Mouse (Mus musculus) intestine, embryonic 15.5 days (tissue): ENCODE results near the gene Ranbp1. TPM values are rescaled to one million over a fixed set of nuclear protein-coding genes. Genes with fewer than 3 reads are reported as not detected.
A peak's percentile ranks its signal among the peaks of the same experiment; 100 is the strongest.

Experiments
- ATAC-seq: fragments of 200-750 bp; cut with Nextera tagmentation; 2 replicates; pipeline ENCODE4 v1.8.0; 2017; ENCODE audit warnings: moderate TSS enrichment, moderate library complexity
- H3K27ac ChIP-seq: fragments of 300-500 bp; sonication (generic); 2 replicates; pipeline ENCODE4 v1.5.1; 2015; ENCODE audit warnings: mild to moderate bottlenecking, inconsistent platforms
- H3K27me3 ChIP-seq: fragments of 300-500 bp; sonication (generic); replicated peaks from 2 replicates; pipeline ENCODE4 v1.6.1; 2015; ENCODE audit warnings: inconsistent platforms
- H3K36me3 ChIP-seq: fragments of 300-500 bp; sonication (generic); 2 replicates; pipeline ENCODE4 v1.6.1; 2015; ENCODE audit warnings: inconsistent platforms
- H3K4me1 ChIP-seq: fragments of 300-500 bp; sonication (generic); replicated peaks from 2 replicates; pipeline ENCODE4 v1.6.1; 2015; ENCODE audit warnings: inconsistent platforms
- H3K4me2 ChIP-seq: fragments of 300-500 bp; sonication (generic); replicated peaks from 2 replicates; pipeline ENCODE4 v1.6.1; 2015; ENCODE audit warnings: mild to moderate bottlenecking, inconsistent platforms
- H3K4me3 ChIP-seq: fragments of 300-500 bp; sonication (generic); replicated peaks from 2 replicates; pipeline ENCODE4 v1.5.1; 2015; ENCODE audit warnings: inconsistent platforms
- H3K9ac ChIP-seq: fragments of 300-500 bp; sonication (generic); 2 replicates; pipeline ENCODE4 v1.6.1; 2015; ENCODE audit warnings: inconsistent platforms
- H3K9me3 ChIP-seq: fragments of 300-500 bp; sonication (generic); 2 replicates; pipeline ENCODE4 v1.6.1; 2016; ENCODE audit warnings: inconsistent platforms
- WGBS: fragments of 180-500 bp; shearing (Covaris S2); methylation state at CpG from one replicate; pipeline ENCODE4 v1.1.7; 2015; 5-methylcytosine and 5-hydroxymethylcytosine counted together
- polyA plus RNA-seq: library from polyadenylated mRNA; unstranded; fragments of >200 nt; fragmentation: Nextera tagmentation; extraction: Ambion mirVana; gene quantifications from 2 replicates; pipeline ENCODE4 v1.2.1, GENCODE M21; 2015

Ranbp1 gene
- polyA plus RNA-seq, 1 experiment from 2014 or later, result 668 TPM

DNA sequence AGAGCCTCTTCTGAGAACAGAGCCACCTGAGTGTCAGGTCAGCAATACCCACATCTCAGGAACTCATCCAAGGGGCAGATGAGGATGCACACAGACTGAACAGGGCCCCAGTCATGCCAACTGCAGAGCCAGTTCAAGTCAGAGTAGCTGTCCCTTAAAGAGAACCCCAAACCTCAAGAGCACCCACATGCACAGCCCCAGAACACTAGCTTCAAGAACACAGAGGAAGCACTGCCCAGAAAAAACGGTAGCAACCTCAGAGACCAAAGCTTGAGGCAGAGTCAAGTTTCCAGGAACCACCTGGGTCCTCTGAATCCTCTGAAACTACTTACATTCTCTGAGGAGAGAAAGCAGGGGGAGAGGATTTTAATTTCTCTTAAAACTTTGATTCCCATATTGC, 15.1 kb downstream of the Ranbp1 start:
- H3K27ac ChIP-seq, result no peak overlapping the region
- 35% methylated on average over 1 of the region's 1 CpGs for WGBS
- H3K9ac ChIP-seq, result no peak overlapping the region
- H3K4me1 ChIP-seq, result peaks cover 35% of the 10 kb centered on the region
- no peaks in the 10 kb centered on the region for H3K36me3 ChIP-seq
- no peak overlapping the region for H3K4me2 ChIP-seq
- no peaks in the 10 kb centered on the region for H3K9me3 ChIP-seq
- H3K27me3 ChIP-seq, result no peaks in the 10 kb centered on the region
- 0 out of 2 replicates have a peak overlapping the region, but pooled peaks have one; percentile 94 for H3K4me3 ChIP-seq
- ATAC-seq, result no peak

GRCm38 (mm10) chr16:18231451-18231850, 17.1 kb downstream of the Ranbp1 start:
- no peak overlapping the region for H3K27ac ChIP-seq
- H3K4me3 ChIP-seq, result no peak overlapping the region
- 83% methylated on average over 4 of the region's 4 CpGs for WGBS
- ATAC-seq, result no peak
- peaks cover 35% of the 10 kb centered on the region for H3K4me1 ChIP-seq
- no peaks in the 10 kb centered on the region for H3K27me3 ChIP-seq
- peaks cover 6% of the 10 kb centered on the region for H3K36me3 ChIP-seq
- H3K9ac ChIP-seq, result no peak overlapping the region; the same call in 1 of the 2 replicates
- no peak overlapping the region for H3K4me2 ChIP-seq
- H3K9me3 ChIP-seq, result no peaks in the 10 kb centered on the region

- no peak overlapping the region for H3K4me2 ChIP-seq
- WGBS, result 81% methylated on average over 3 of the region's 3 CpGs
- H3K9me3 ChIP-seq, result no peaks in the 10 kb centered on the region
- peaks cover 32% of the 10 kb centered on the region for H3K4me1 ChIP-seq
- ATAC-seq, result no peak
- no peak overlapping the region for H3K9ac ChIP-seq
- H3K36me3 ChIP-seq, result peaks cover 11% of the 10 kb centered on the region
- no peak overlapping the region for H3K4me3 ChIP-seq
- H3K27ac ChIP-seq, result no peak overlapping the region
- no peaks in the 10 kb centered on the region for H3K27me3 ChIP-seq
Measured at GRCm38 (mm10) chr16:18231047-18231446, 17.5 kb downstream of the Ranbp1 start.

- H3K27ac ChIP-seq, result no peak overlapping the region
- H3K9ac ChIP-seq, result no peak overlapping the region
- peaks cover 11% of the 10 kb centered on the region for H3K36me3 ChIP-seq
- no peak for ATAC-seq
- H3K4me1 ChIP-seq, result peaks cover 28% of the 10 kb centered on the region
- H3K4me3 ChIP-seq, result no peak overlapping the region
- H3K9me3 ChIP-seq, result no peaks in the 10 kb centered on the region
- 84% methylated on average over 6 of the region's 6 CpGs for WGBS
- no peaks in the 10 kb centered on the region for H3K27me3 ChIP-seq
- H3K4me2 ChIP-seq, result no peak overlapping the region
Measured at GRCm38 (mm10) chr16:18230617-18231016, 17.9 kb downstream of the Ranbp1 start.

DNA sequence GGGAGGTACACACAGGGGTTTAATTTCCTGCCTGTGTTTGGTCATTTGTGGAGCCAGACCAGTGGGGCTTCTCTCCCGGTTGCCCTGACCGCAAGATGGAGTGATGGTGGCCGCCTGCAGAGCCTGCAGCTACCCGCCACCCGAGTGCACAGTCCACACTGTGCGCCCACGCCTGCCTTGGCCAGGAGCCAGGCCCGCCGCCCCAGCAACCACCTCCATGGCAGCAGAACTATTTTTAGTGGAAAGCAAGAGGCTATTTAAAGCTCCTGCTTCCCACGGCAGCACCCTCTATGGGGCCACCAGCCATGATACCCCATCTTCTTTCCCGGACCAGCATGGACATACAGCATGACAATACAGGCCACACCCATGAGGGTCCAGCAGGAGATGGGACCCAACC, 18.9 kb downstream of the Ranbp1 start:
- peaks cover 17% of the 10 kb centered on the region for H3K36me3 ChIP-seq
- peaks cover 27% of the 10 kb centered on the region for H3K4me1 ChIP-seq
- H3K4me2 ChIP-seq, result peak overlapping the region; percentile 1; the same call in 1 of the 2 replicates
- 0 out of 2 replicates have a peak, but pooled peaks have one; percentile 13 for ATAC-seq
- no peak overlapping the region for H3K27ac ChIP-seq
- 58% methylated on average over 11 of the region's 11 CpGs for WGBS
- no peaks in the 10 kb centered on the region for H3K9me3 ChIP-seq
- H3K27me3 ChIP-seq, result no peaks in the 10 kb centered on the region
- H3K9ac ChIP-seq, result no peak overlapping the region
- no peak overlapping the region for H3K4me3 ChIP-seq

- no peak overlapping the region for H3K4me3 ChIP-seq
- no peak overlapping the region for H3K4me2 ChIP-seq
- ATAC-seq, result no peak
- no peaks in the 10 kb centered on the region for H3K9me3 ChIP-seq
- peaks cover 22% of the 10 kb centered on the region for H3K4me1 ChIP-seq
- H3K36me3 ChIP-seq, result peaks cover 23% of the 10 kb centered on the region
- 95% methylated on average over 4 of the region's 4 CpGs for WGBS
- no peaks in the 10 kb centered on the region for H3K27me3 ChIP-seq
- no peak overlapping the region for H3K27ac ChIP-seq
- H3K9ac ChIP-seq, result no peak overlapping the region
Measured at GRCm38 (mm10) chr16:18228856-18229255, 19.7 kb downstream of the Ranbp1 start.

DNA sequence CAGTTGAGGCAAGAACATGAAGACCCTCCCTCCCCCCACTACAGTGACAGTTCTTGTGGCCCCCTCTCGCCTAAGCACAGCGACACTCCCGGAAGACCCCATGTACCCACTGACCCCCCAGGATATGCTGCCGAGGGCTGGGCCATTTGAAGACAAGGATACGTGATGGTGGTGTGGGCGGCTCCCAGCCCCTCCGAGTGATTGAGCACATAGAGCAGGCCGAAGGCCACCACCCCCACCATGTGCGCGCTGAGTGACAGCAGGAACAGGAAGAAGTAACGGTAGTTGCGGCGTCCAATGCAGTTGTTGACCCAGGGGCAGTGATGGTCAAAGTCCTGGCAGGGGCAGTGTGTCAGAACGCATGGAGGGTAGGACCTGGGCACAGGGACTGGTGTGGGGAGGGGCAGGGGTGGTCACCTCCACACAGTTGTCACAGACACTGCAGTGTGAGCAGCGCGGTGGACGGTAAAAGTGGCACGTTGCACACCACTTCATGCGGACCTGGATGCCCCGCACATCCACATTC, 20.6 kb downstream of the Ranbp1 start:
- H3K27me3 ChIP-seq, result no peaks in the 10 kb centered on the region

DNA sequence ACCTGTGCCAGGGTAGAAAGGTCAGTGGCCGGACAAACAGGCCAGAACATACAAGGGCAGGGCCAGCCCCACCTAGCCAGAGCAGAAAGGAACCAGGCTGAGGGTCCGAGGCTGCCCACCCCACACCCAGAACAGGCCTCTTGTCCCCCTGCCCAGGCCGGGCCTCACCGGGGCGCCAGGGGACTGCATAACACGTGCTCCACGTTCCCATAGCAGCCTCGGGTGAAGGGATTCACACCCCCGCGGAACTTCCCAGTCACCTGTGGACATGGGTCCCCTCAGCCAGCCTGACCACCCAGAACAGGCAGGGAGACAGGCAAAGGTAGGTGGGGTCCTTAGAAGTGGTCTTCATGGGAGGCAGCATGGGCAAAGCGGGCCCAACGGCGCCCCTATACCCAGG, 21.3 kb downstream of the Ranbp1 start:
- Histone ChIP-seq H3K4me2 (no peak overlapping the region), H3K4me3 (no peak overlapping the region), H3K36me3 (peaks cover 34% of the 10 kb centered on the region), H3K27me3 (no peaks in the 10 kb centered on the region), H3K27ac (no peak overlapping the region), H3K9ac (no peak overlapping the region), H3K4me1 (peaks cover 16% of the 10 kb centered on the region), H3K9me3 (no peaks in the 10 kb centered on the region)
- 90% methylated on average over 13 of the region's 13 CpGs for WGBS
- ATAC-seq, result no peak

More for the DNA sequence above, 20.6 kb downstream of the Ranbp1 start:
- H3K4me3 ChIP-seq, result no peak overlapping the region
- 93% methylated on average over 20 of the region's 20 CpGs for WGBS
- peaks cover 31% of the 10 kb centered on the region for H3K36me3 ChIP-seq
- H3K4me2 ChIP-seq, result no peak overlapping the region
- H3K27ac ChIP-seq, result no peak overlapping the region
- no peak overlapping the region for H3K9ac ChIP-seq
- H3K4me1 ChIP-seq, result peaks cover 16% of the 10 kb centered on the region
- no peaks in the 10 kb centered on the region for H3K9me3 ChIP-seq
- ATAC-seq, result no peak

DNA sequence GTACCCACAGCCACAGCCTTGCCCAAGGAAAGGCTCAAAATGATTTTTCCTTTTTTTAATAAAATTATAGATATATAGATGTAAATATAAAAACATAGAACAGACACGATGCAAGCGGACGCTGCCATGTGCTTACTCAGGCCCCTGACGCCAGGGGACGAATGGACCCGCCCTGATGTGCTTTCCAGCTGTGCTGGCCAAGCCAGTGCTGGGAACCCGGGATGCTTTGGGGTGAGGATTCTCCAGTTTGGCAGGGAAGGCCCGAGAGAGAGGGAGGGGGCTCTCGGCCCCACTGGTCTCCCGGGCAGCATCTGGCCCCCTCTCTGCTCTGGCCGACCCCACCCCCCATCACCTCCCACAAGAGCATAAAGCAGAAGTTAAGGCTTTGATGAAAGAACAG, 26.3 kb downstream of the Ranbp1 start:
- Histone ChIP-seq H3K27ac (no peak overlapping the region), H3K9me3 (no peaks in the 10 kb centered on the region), H3K27me3 (no peaks in the 10 kb centered on the region), H3K36me3 (peaks cover 29% of the 10 kb centered on the region), H3K4me3 (no peak overlapping the region), H3K4me2 (no peak overlapping the region), H3K9ac (no peak overlapping the region), H3K4me1 (peaks cover 11% of the 10 kb centered on the region)
- no peak for ATAC-seq
- WGBS, result 88% methylated on average over 11 of the region's 11 CpGs

- H3K9me3 ChIP-seq, result no peaks in the 10 kb centered on the region
- 73% methylated on average over 11 of the region's 11 CpGs for WGBS
- H3K27me3 ChIP-seq, result no peaks in the 10 kb centered on the region
- no peak overlapping the region for H3K4me2 ChIP-seq
- H3K36me3 ChIP-seq, result peaks cover 29% of the 10 kb centered on the region
- ATAC-seq, result no peak
- no peak overlapping the region for H3K4me3 ChIP-seq
- peaks cover 11% of the 10 kb centered on the region for H3K4me1 ChIP-seq
- H3K9ac ChIP-seq, result no peak overlapping the region
- no peak overlapping the region for H3K27ac ChIP-seq
Measured at GRCm38 (mm10) chr16:18221543-18221898, 27.0 kb downstream of the Ranbp1 start.

DNA sequence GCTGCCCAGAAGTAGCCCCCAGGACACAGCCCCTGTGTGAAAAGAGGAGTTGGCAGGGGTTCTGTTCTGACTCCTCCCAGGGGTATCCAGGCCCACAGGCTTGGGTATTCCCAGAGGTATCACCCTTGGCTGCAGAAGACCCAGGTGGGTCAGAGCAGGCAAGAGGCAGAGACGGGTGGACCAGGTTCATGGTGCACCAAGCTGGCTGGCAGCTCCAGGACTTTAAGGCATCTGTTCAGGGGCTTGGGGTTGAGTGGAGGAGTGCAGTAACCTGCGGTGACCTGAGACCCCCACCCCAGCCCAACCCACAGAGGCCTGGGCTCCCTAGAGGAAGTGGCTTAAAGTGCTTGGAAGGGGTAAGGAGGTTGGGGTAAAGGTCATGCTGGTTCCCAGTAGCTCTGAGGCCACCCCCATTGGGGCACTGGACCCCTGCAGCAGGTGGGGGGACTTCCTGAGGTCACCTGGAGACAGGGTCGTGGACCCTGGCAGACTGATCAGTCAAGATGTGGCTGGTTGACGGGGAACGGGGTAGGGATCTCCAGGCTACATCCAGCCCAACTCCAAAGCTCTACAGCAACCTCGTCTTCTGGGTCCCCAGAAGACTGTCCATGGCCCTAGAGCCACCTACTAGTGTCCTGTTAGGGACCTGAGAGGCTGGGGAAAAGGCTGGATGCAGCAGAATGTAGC, 27.5 kb downstream of the Ranbp1 start:
- no peaks in the 10 kb centered on the region for H3K27me3 ChIP-seq
- H3K4me1 ChIP-seq, result peaks cover 11% of the 10 kb centered on the region
- H3K9me3 ChIP-seq, result no peaks in the 10 kb centered on the region
- H3K27ac ChIP-seq, result no peak overlapping the region
- H3K4me3 ChIP-seq, result no peak overlapping the region
- no peak for ATAC-seq
- no peak overlapping the region for H3K4me2 ChIP-seq
- WGBS, result 86% methylated on average over 6 of the region's 6 CpGs
- H3K36me3 ChIP-seq, result peaks cover 23% of the 10 kb centered on the region
- H3K9ac ChIP-seq, result no peak overlapping the region

DNA sequence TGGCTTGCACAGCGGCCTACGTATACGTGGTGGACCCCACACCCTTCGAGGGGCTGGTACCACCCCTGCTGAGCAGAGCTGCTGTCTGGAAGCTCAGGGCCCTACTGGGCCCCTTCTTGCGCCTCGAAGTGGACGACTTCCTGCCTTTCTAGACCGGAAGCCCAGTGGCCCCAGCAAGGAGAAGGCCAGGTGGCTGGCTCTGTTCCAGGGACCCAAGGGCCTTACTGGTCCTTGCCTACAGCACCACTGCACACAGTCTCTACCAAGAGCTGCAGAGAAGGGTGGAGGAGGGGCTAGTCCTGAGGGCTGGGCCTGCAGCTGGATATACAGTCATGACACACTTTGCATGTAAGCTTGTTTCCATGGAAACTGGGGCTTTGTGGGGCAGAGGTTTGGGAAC, 28.5 kb downstream of the Ranbp1 start:
- Histone ChIP-seq H3K27me3 (no peaks in the 10 kb centered on the region), H3K9ac (no peak overlapping the region), H3K9me3 (no peaks in the 10 kb centered on the region), H3K4me2 (no peak overlapping the region), H3K36me3 (peaks cover 21% of the 10 kb centered on the region), H3K4me3 (no peak overlapping the region), H3K27ac (peak overlapping the region; percentile 68; the same call in 1 of the 2 replicates), H3K4me1 (peaks cover 11% of the 10 kb centered on the region)
- 38% methylated on average over 8 of the region's 8 CpGs for WGBS
- peak; percentile 80 for ATAC-seq

DNA sequence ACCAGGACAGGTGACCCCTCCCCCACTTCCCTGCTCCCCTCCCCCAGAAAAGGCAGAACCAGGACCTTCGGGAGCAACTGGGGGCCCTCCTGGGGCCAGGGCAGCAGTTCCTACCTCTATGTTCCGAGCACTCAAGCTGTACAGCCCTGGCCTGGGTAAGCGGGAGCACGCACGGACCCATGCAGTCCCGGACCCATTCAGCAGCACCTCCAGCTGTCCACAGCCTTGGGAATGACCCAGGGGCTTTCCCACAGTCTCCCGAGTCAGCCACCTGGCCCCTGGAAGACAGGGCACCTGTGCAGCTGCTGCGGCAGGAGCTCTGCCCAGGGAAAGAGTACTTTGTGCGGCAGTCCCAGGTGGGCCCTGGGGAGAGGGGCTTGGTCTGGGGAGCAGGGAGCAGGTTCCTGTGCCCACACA, 29.9 kb downstream of the Ranbp1 start:
- Histone ChIP-seq H3K4me2 (no peak overlapping the region), H3K36me3 (peaks cover 9% of the 10 kb centered on the region; the same call in 1 of the 2 replicates), H3K27me3 (no peaks in the 10 kb centered on the region), H3K27ac (no peak overlapping the region), H3K9ac (no peak overlapping the region), H3K4me1 (peaks cover 11% of the 10 kb centered on the region), H3K4me3 (no peak overlapping the region), H3K9me3 (no peaks in the 10 kb centered on the region)
- WGBS, result 69% methylated on average over 9 of the region's 9 CpGs
- ATAC-seq, result no peak
